Mouse (Mus musculus): ENCODE data around the gene Platr17.
"Not testable (repeated sequence)": the region's sequence is repeated elsewhere in the genome, so short reads cannot be mapped to it uniquely, and the experiment has no call there.

The Platr17 gene

GRCm38 (mm10) chr17:33940206-33940805 is 35.4 kb downstream of the Platr17 start, which contains the start of the genes Pfdn6 and Wdr46:
Pfdn6 (minus strand) TSS chr17:33940343.
Wdr46 (plus strand) TSS chr17:33940660.
- DNase-seq (ENCODE audit: low spot score in 2 of 2), result peak; percentile 79 to 84

- DNase-seq (ENCODE audit: low spot score in 2 of 2), result no peak
Observed at GRCm38 (mm10) chr17:33940981-33941380, 36.0 kb downstream of the Platr17 start.

GRCm38 (mm10) chr17:33941381-33941780 is 36.4 kb downstream of the Platr17 start:
- no peak for DNase-seq (ENCODE audit: low spot score in 2 of 2)

- DNase-seq (ENCODE audit: low spot score in 2 of 2), result no peak
Observed at GRCm38 (mm10) chr17:33943454-33943853, 38.5 kb downstream of the Platr17 start.

- no peak for DNase-seq (ENCODE audit: low spot score in 2 of 2)
Observed at GRCm38 (mm10) chr17:33947430-33948089, 42.6 kb downstream of the Platr17 start.

- DNase-seq (ENCODE audit: low spot score in 2 of 2), result no peak
Observed at GRCm38 (mm10) chr17:33948090-33948904, 43.4 kb downstream of the Platr17 start.

- DNase-seq (ENCODE audit: low spot score in 2 of 2), result no peak
Observed at GRCm38 (mm10) chr17:33948905-33949537, 44.1 kb downstream of the Platr17 start.

GRCm38 (mm10) chr17:33950131-33950625 is 45.2 kb downstream of the Platr17 start:
- DNase-seq (ENCODE audit: low spot score in 2 of 2), result no peak

- DNase-seq (ENCODE audit: low spot score in 2 of 2), result peak; percentile 57 to 73
Observed at GRCm38 (mm10) chr17:33951021-33951946, 46.3 kb downstream of the Platr17 start, which contains the start of gene B3galt4. B3galt4 (minus strand) TSS chr17:33951488.

GRCm38 (mm10) chr17:33952015-33952414 is 47.1 kb downstream of the Platr17 start:
- DNase-seq (ENCODE audit: low spot score in 2 of 2), result not testable (repeated sequence)

- no peak for DNase-seq (ENCODE audit: low spot score in 2 of 2)
Observed at GRCm38 (mm10) chr17:33952879-33953278, 47.9 kb downstream of the Platr17 start.

GRCm38 (mm10) chr17:33953310-33953709 is 48.4 kb downstream of the Platr17 start:
- no peak for DNase-seq (ENCODE audit: low spot score in 2 of 2)

GRCm38 (mm10) chr17:33953961-33954565 is 49.1 kb downstream of the Platr17 start:
- no peak for DNase-seq (ENCODE audit: low spot score in 2 of 2)

GRCm38 (mm10) chr17:33954646-33955554 is 50.0 kb downstream of the Platr17 start:
- DNase-seq (ENCODE audit: low spot score in 2 of 2), result no peak

- DNase-seq (ENCODE audit: low spot score in 2 of 2), result peak; percentile 94 to 96
Observed at GRCm38 (mm10) chr17:33955555-33956214, 50.8 kb downstream of the Platr17 start, which contains the start of the genes Vps52 and Rps18. Vps52 (plus strand) TSS chr17:33955812. Rps18 (minus strand) TSS chr17:33956001.
